Mouse (Mus musculus): ENCODE data around the gene Hemk1.

DNA sequence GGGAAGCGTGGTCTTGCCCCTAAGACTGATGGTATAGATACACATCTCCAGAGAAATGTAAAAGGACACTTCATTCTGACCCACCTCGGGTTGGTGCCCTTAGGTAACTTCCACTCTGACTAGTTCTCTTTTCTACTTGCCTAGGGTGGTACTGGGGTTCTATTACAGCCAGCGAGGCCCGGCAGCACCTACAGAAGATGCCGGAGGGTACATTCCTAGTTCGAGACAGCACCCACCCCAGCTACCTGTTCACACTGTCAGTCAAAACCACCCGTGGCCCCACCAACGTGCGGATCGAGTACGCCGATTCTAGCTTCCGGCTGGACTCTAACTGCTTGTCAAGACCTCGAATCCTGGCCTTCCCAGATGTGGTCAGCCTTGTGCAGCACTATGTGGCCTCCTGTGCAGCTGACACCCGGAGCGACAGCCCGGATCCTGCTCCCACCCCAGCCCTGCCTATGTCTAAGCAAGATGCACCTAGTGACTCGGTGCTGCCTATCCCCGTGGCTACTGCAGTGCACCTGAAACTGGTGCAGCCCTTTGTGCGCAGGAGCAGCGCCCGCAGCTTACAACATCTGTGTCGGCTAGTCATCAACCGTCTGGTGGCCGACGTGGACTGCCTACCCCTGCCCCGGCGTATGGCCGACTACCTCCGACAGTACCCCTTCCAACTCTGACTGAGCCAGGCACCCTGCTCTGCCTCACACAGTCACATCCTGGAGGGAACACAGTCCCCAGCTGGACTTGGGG, 37.8 kb downstream of the Hemk1 start:
- TF ChIP-seq CTCF (IDR thresholded peaks at IDR 0.05; ENCODE audit: control insufficient read depth, insufficient read depth, insufficient read length) (no peak), FOSL1 (IDR thresholded peaks at IDR 0.05; ENCODE audit: insufficient read depth, low read length, poor library complexity, severe bottlenecking) (no peak), MAX (IDR thresholded peaks at IDR 0.05) (no peak), USF1 (IDR thresholded peaks at IDR 0.05; ENCODE audit: low read depth) (no peak), MYOG (IDR thresholded peaks at IDR 0.05; ENCODE audit: control insufficient read depth, extremely low read depth, insufficient read length) (no peak), CEBPB (IDR thresholded peaks at IDR 0.05; ENCODE audit: low read depth) (no peak), MYOD1 (IDR thresholded peaks at IDR 0.05; ENCODE audit: control insufficient read depth, insufficient read length, low read depth) (no peak)

All from C2C12 (cell line).